Mouse (Mus musculus): Measurements from ENCODE around the gene Ube2cbp. TPM values are rescaled to one million over a fixed set of nuclear protein-coding genes. Genes with fewer than 3 reads are reported as not detected.

Ube2cbp gene
- polyA plus RNA-seq, 1 experiment from 2014 or later: 4.0 TPM

DNA sequence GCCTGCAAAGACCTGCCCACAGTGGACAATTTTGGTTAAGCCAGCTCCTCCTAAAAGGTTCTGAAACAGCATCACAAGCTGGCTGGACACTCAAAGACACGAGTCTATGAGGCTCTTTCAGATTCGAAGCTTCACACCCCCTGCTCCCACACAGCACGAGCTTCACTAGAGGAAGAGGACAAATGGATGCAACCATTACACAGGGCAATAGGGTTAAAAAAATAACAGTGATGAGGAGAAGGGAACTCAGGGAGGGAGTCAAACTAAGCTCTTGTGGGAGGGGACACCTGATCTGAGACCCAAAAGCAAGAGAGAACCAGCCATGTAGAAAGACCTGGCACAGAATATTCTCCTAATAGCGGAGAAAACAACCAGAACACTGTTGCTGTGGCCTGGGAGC, 95.5 kb downstream of the Ube2cbp start:
- H3K27ac ChIP-seq (ENCODE audit: low read depth, low read length): no peak overlapping the region
- H3K4me2 ChIP-seq: no peak overlapping the region
- H3K9ac ChIP-seq (ENCODE audit: low read depth, low read length): no peak overlapping the region
- no peaks in the 10 kb centered on the region for H3K27me3 ChIP-seq (ENCODE audit: control insufficient read depth, insufficient read depth, low read length)
- no peak for ATAC-seq (replicated peaks; ENCODE audit: insufficient number of reproducible peaks, low FRiP score, low TSS enrichment)
- no peaks in the 10 kb centered on the region for H3K4me1 ChIP-seq (ENCODE audit: control insufficient read depth, insufficient read depth, low read length)
- H3K9me3 ChIP-seq (replicated peaks; ENCODE audit: control insufficient read depth, low read length): no peaks in the 10 kb centered on the region
- 88% methylated on average over 4 of the region's 4 CpGs for whole genome bisulfite sequencing (ENCODE audit: insufficient replicate concordance)
- no peak overlapping the region for H3K4me3 ChIP-seq (ENCODE audit: low read depth, low read length)
- no peaks in the 10 kb centered on the region for H3K36me3 ChIP-seq (ENCODE audit: control insufficient read depth, insufficient read depth, low read length)

DNA sequence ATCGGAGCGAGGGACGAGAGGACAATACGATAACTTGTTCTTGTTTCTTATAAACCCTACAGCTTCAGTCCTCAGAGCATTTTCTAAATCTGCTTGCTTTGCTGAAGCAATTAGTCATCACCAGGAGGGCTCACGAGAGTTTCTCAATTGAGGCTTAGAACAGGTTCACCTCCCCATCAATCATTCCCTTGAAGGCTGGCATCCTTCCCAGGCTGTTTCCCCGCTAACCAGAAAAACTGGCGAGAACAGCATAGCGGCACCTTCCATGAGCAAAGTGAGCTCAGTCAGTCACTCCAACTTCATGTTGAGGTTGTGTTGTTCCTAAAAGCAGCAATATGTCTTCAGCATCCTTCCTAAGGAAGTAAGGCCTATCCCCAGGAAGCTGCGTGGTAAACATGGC, 104.2 kb downstream of the Ube2cbp start:
- Histone ChIP-seq H3K4me1 (ENCODE audit: control insufficient read depth, insufficient read depth, low read length) (no peaks in the 10 kb centered on the region), H3K4me2 (no peak overlapping the region), H3K9ac (ENCODE audit: low read depth, low read length) (no peak overlapping the region), H3K27ac (ENCODE audit: low read depth, low read length) (no peak overlapping the region), H3K36me3 (ENCODE audit: control insufficient read depth, insufficient read depth, low read length) (no peaks in the 10 kb centered on the region), H3K4me3 (ENCODE audit: low read depth, low read length) (no peak overlapping the region), H3K9me3 (replicated peaks; ENCODE audit: control insufficient read depth, low read length) (no peaks in the 10 kb centered on the region), H3K27me3 (ENCODE audit: control insufficient read depth, insufficient read depth, low read length) (no peaks in the 10 kb centered on the region)
- WGBS (ENCODE audit: insufficient replicate concordance): 68% methylated on average over 9 of the region's 9 CpGs
- ATAC-seq (replicated peaks; ENCODE audit: insufficient number of reproducible peaks, low FRiP score, low TSS enrichment): no peak

DNA sequence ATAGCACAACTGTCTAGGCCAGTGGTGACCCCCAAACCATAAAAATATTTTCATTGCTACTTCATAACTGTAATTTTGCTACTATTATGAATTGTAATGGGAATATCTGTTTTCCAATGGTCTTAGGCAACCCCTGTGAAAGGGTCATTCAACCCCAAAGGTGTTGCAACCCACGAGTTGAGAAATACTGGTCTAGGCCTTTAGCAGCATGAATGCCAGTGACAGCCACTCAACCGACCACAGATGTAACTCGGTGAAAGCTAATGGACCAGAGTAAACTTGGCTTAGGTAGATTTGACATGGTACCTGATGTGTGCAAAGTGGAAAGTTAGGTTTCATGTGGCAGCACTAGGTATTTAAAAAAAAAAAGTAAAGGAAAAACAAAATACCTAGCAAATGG, 108.9 kb downstream of the Ube2cbp start:
- WGBS (ENCODE audit: insufficient replicate concordance): 79% methylated on average over 3 of the region's 3 CpGs
- H3K4me1 ChIP-seq (ENCODE audit: control insufficient read depth, insufficient read depth, low read length): no peaks in the 10 kb centered on the region
- no peaks in the 10 kb centered on the region for H3K27me3 ChIP-seq (ENCODE audit: control insufficient read depth, insufficient read depth, low read length)
- H3K27ac ChIP-seq (ENCODE audit: low read depth, low read length): no peak overlapping the region
- no peak for ATAC-seq (replicated peaks; ENCODE audit: insufficient number of reproducible peaks, low FRiP score, low TSS enrichment)
- H3K4me3 ChIP-seq (ENCODE audit: low read depth, low read length): no peak overlapping the region
- H3K9ac ChIP-seq (ENCODE audit: low read depth, low read length): no peak overlapping the region
- H3K4me2 ChIP-seq: no peak overlapping the region
- H3K9me3 ChIP-seq (replicated peaks; ENCODE audit: control insufficient read depth, low read length): no peaks in the 10 kb centered on the region
- no peaks in the 10 kb centered on the region for H3K36me3 ChIP-seq (ENCODE audit: control insufficient read depth, insufficient read depth, low read length)

DNA sequence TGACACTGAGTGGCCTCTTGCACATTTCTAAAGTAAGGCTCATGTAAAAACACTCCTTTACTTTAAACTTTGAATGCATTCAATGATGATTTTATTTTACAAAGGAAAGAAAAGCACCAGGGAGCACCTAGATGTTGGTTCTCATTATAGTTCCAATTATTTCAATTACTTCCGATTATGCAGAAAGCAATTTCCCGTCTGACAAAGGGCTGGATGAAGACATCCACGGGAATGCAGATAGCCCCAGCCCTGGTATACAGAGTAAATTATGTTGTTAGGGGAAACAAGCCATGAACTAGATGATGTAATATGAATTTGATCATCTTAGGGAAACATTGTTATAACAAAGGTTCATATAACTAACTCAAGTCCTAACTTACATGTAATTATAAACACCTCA, 113.3 kb downstream of the Ube2cbp start:
- Histone ChIP-seq H3K4me1 (ENCODE audit: control insufficient read depth, insufficient read depth, low read length) (no peaks in the 10 kb centered on the region), H3K9me3 (replicated peaks; ENCODE audit: control insufficient read depth, low read length) (no peaks in the 10 kb centered on the region), H3K4me2 (no peak overlapping the region), H3K9ac (ENCODE audit: low read depth, low read length) (no peak overlapping the region), H3K36me3 (ENCODE audit: control insufficient read depth, insufficient read depth, low read length) (no peaks in the 10 kb centered on the region), H3K4me3 (ENCODE audit: low read depth, low read length) (no peak overlapping the region), H3K27me3 (ENCODE audit: control insufficient read depth, insufficient read depth, low read length) (no peaks in the 10 kb centered on the region), H3K27ac (ENCODE audit: low read depth, low read length) (no peak overlapping the region)
- no peak for ATAC-seq (replicated peaks; ENCODE audit: insufficient number of reproducible peaks, low FRiP score, low TSS enrichment)
- 82% methylated on average over 3 of the region's 3 CpGs for WGBS (ENCODE audit: insufficient replicate concordance)

DNA sequence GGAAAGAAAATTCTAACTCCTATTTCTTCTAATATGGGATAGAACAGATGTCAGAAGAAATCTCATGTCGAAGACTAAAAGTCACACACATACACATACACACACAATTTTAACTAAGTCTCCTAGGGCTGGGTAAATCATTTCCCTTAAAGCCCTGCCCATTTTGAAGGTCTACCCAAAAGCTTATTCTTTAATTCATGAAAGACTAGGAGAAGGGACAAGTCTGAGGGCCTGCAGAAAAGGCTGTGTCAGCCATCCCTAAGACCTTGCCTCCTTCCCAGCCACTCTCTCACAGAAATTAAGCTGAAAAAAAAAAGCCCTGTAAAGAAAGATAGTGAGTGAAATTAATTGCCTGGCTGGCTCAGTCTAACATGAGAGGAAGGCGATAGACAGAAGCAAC, 128.0 kb downstream of the Ube2cbp start:
- Histone ChIP-seq H3K9me3 (replicated peaks; ENCODE audit: control insufficient read depth, low read length) (no peaks in the 10 kb centered on the region), H3K4me2 (no peak overlapping the region), H3K36me3 (ENCODE audit: control insufficient read depth, insufficient read depth, low read length) (no peaks in the 10 kb centered on the region), H3K27ac (ENCODE audit: low read depth, low read length) (no peak overlapping the region), H3K4me3 (ENCODE audit: low read depth, low read length) (no peak overlapping the region), H3K4me1 (ENCODE audit: control insufficient read depth, insufficient read depth, low read length) (no peaks in the 10 kb centered on the region), H3K9ac (ENCODE audit: low read depth, low read length) (no peak overlapping the region), H3K27me3 (ENCODE audit: control insufficient read depth, insufficient read depth, low read length) (no peaks in the 10 kb centered on the region)
- ATAC-seq (replicated peaks; ENCODE audit: insufficient number of reproducible peaks, low FRiP score, low TSS enrichment): no peak
- 85% methylated on average over 2 of the region's 2 CpGs for WGBS (ENCODE audit: insufficient replicate concordance)

DNA sequence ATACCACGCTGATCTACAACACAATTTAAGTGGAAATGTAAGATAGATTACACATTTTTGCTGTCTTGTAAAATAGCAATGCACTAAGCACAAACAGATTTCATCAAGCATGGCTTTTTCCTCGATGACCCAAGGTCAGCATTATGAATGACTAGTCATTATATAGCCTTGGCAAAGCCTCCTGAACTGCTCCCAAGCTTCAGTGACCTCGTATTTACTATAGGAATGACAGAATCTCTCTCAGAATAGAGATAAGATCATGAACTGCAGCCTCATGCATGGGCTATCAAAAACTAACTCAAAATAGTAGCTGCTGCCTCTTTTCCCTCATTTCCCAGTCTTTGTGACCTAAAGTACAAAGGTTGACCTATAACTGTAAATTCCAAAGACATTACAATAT, 128.4 kb downstream of the Ube2cbp start:
- no peak overlapping the region for H3K4me2 ChIP-seq
- no peak overlapping the region for H3K9ac ChIP-seq (ENCODE audit: low read depth, low read length)
- H3K4me3 ChIP-seq (ENCODE audit: low read depth, low read length): no peak overlapping the region
- ATAC-seq (replicated peaks; ENCODE audit: insufficient number of reproducible peaks, low FRiP score, low TSS enrichment): no peak
- no peaks in the 10 kb centered on the region for H3K36me3 ChIP-seq (ENCODE audit: control insufficient read depth, insufficient read depth, low read length)
- H3K4me1 ChIP-seq (ENCODE audit: control insufficient read depth, insufficient read depth, low read length): no peaks in the 10 kb centered on the region
- no peaks in the 10 kb centered on the region for H3K9me3 ChIP-seq (replicated peaks; ENCODE audit: control insufficient read depth, low read length)
- no peaks in the 10 kb centered on the region for H3K27me3 ChIP-seq (ENCODE audit: control insufficient read depth, insufficient read depth, low read length)
- 64% methylated on average over 3 of the region's 3 CpGs for WGBS (ENCODE audit: insufficient replicate concordance)
- no peak overlapping the region for H3K27ac ChIP-seq (ENCODE audit: low read depth, low read length)

DNA sequence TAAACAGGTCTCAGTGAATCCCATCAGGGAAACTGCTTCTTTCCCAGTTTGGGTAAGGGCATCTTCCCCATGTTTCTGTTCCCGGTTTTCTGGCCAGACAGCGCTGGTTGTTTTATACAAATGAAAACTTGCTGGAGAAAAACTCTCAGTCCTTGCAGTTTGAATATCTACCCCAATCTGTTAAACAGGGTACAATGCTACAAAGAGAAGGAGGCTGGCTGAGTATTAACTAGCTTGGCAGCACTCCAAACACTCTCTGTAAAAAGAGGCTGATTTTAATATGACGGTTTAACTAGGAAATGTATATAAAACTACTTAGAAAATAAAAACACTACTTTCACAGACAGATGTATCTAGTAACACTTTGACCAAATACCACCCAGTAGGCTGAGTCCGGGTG, 129.2 kb downstream of the Ube2cbp start:
- Histone ChIP-seq H3K36me3 (ENCODE audit: control insufficient read depth, insufficient read depth, low read length) (no peaks in the 10 kb centered on the region), H3K9me3 (replicated peaks; ENCODE audit: control insufficient read depth, low read length) (no peaks in the 10 kb centered on the region), H3K4me2 (no peak overlapping the region), H3K9ac (ENCODE audit: low read depth, low read length) (no peak overlapping the region), H3K27ac (ENCODE audit: low read depth, low read length) (no peak overlapping the region), H3K4me1 (ENCODE audit: control insufficient read depth, insufficient read depth, low read length) (no peaks in the 10 kb centered on the region), H3K4me3 (ENCODE audit: low read depth, low read length) (no peak overlapping the region), H3K27me3 (ENCODE audit: control insufficient read depth, insufficient read depth, low read length) (no peaks in the 10 kb centered on the region)
- WGBS (ENCODE audit: insufficient replicate concordance): 81% methylated on average over 4 of the region's 4 CpGs
- ATAC-seq (replicated peaks; ENCODE audit: insufficient number of reproducible peaks, low FRiP score, low TSS enrichment): no peak

DNA sequence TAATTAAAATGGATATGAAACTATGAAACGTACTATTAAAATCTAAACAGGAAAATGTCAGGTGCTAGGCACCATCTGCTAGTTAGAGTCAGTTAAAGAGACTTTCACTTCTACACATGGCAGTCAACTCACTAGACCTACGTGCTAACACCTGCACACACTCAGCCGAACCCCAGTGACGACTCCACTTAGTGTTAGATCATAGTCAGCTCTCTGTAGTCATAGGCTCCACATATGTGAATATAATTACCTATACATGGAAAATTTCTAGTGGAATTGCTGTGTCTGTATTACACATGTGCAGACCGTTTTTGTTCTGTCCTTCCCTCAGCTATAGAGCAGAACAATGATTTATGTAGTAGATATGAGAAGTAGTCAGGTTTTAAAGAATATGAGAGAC, 130.4 kb downstream of the Ube2cbp start:
- WGBS (ENCODE audit: insufficient replicate concordance): 86% methylated on average over 5 of the region's 5 CpGs
- no peaks in the 10 kb centered on the region for H3K27me3 ChIP-seq (ENCODE audit: control insufficient read depth, insufficient read depth, low read length)
- H3K27ac ChIP-seq (ENCODE audit: low read depth, low read length): no peak overlapping the region
- no peak overlapping the region for H3K9ac ChIP-seq (ENCODE audit: low read depth, low read length)
- H3K36me3 ChIP-seq (ENCODE audit: control insufficient read depth, insufficient read depth, low read length): no peaks in the 10 kb centered on the region
- H3K4me2 ChIP-seq: no peak overlapping the region
- H3K4me1 ChIP-seq (ENCODE audit: control insufficient read depth, insufficient read depth, low read length): no peaks in the 10 kb centered on the region
- ATAC-seq (replicated peaks; ENCODE audit: insufficient number of reproducible peaks, low FRiP score, low TSS enrichment): no peak
- no peak overlapping the region for H3K4me3 ChIP-seq (ENCODE audit: low read depth, low read length)
- H3K9me3 ChIP-seq (replicated peaks; ENCODE audit: control insufficient read depth, low read length): no peaks in the 10 kb centered on the region

DNA sequence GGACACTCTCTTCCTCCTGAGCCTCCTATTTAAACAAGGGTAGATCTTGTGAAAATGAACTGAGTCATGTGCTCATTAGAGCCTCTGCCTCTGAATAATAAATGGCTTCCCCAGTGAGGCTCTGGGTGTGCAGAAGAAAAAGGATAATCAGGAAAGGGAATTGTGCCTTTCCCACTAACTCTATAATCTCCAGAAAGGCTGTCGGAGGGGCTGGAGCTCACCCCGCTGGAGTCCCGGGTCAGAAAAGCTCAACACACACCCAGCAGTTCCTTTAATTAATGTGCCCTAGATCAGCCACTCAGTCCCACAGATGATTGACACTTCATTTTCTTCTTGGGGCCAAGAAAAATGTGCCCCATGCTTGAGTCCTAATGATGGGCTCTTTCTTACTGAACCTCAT, 134.2 kb downstream of the Ube2cbp start:
- Histone ChIP-seq H3K4me2 (no peak overlapping the region), H3K27ac (ENCODE audit: low read depth, low read length) (no peak overlapping the region), H3K4me3 (ENCODE audit: low read depth, low read length) (no peak overlapping the region), H3K9ac (ENCODE audit: low read depth, low read length) (no peak overlapping the region), H3K27me3 (ENCODE audit: control insufficient read depth, insufficient read depth, low read length) (no peaks in the 10 kb centered on the region), H3K4me1 (ENCODE audit: control insufficient read depth, insufficient read depth, low read length) (peaks cover 3% of the 10 kb centered on the region; the same call in 1 of the 2 replicates), H3K36me3 (ENCODE audit: control insufficient read depth, insufficient read depth, low read length) (no peaks in the 10 kb centered on the region), H3K9me3 (replicated peaks; ENCODE audit: control insufficient read depth, low read length) (no peaks in the 10 kb centered on the region)
- no peak for ATAC-seq (replicated peaks; ENCODE audit: insufficient number of reproducible peaks, low FRiP score, low TSS enrichment)
- 82% methylated on average over 3 of the region's 3 CpGs for WGBS (ENCODE audit: insufficient replicate concordance)
